Mouse (Mus musculus): Measurements from ENCODE around the gene Gm6993. TPM values are rescaled to one million over a fixed set of nuclear protein-coding genes. Genes with fewer than 3 reads are reported as not detected.

Gene Gm6993
- total RNA-seq, 2 experiments from 2014 or later: not detected

DNA sequence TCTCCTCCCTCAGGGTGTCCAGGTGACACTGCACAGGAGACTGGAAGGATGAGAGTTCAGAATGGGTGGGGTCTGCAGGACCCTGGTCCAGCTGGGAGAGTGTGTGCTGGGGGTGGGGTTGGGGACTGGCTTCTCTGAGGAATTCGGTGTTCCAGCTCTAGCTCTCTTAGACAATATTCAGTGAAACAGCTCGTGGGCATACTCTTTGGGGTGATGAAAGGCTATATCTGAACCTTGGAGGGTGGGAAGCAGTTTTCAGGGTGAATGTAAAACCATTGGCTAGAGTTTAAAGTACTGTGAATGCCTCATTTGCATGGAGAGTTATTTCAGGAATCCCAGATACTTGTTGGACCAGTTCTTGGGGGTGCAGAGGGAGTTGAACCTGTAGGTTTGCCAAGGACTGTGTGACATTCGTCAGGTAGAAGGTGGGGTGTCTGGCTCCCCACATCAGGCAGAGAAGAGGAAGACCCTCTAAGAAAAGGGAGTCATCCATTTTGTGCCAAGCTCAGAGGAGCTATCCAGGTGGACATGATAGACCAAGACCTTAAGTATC lies 1.5 kb upstream of the Gm6993 start:
- no peak for DNase-seq
- intact Hi-C loops (cut with DNase I): no loop called here

DNA sequence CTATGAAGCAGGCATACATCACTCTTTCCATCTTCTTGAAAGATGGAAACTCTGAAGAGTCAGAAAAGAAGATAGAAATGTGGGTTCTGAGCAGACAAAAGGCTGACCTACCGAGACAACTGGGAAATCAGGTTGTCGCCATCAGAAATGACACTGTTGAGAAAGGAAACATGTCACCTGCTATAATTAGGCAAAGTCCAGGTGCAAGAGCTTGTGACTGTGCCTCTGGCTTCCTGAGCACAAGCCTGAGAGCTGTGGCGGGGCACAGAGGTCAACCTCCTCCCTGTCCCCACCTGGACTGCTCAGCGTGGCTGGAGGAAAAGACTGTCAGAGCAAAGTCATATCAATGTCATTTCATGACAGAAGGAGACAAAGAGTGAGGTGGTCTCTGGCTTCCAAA lies 772 bp upstream of the Gm6993 start:
- DNase-seq: no peak
- intact Hi-C loops (cut with DNase I): no loop called here

DNA sequence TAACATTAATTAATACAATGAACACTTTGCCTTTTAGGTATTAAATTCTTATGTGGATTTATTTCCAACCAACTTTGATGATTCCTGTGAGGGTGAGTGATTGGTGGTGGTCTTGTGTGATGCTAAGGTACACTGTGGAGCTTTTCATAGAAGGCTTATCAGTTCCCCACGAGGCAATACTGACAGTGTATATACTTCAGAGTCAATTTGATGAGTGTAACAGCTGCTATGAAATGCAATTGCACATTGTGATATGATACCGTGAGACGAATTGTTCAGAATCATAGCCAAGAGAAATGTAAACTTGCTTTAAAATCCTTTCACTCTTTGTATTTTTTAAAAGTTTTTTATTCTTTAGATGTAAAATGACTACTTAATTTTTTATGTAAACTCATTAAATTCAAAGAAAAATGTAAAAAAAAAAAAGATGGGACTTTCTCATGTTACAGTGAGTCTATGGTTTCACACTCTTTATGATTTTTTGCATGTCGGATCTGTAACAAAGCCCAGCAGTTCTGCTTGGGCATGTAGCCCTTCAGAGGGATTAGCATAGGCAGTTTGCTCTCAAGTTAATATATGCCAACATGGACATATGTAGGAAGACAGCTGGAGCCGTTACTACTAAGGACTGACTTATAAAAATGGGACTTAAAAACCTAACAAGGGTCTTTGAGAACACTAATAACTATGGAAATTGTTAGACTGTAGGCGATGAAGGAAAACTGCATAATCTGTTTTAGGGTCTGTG lies 1.2 kb downstream of the Gm6993 start:
- no peak for DNase-seq
- intact Hi-C loops (cut with DNase I): no loop called here

DNA sequence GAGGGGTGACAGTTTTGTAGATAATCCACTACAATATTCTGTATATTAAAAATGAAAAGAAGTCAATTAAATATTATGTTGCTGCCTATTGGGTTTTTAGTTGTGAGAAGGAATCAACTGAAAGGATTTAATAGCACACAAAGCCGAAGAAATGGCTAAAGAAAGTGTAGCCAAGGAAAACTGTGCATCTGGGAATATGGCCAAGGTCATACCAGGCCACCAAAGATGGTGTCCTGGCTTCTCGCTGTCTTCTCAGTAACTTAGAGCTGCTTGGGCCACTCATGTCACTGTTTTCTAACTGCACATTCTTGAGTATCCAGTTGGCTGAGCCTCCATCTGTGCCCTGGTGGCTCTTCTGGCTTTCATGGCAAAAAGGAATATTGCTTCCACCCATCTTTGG lies 3.4 kb downstream of the Gm6993 start:
- intact Hi-C loops (cut with DNase I): no loop called here
- no peak for DNase-seq

DNA sequence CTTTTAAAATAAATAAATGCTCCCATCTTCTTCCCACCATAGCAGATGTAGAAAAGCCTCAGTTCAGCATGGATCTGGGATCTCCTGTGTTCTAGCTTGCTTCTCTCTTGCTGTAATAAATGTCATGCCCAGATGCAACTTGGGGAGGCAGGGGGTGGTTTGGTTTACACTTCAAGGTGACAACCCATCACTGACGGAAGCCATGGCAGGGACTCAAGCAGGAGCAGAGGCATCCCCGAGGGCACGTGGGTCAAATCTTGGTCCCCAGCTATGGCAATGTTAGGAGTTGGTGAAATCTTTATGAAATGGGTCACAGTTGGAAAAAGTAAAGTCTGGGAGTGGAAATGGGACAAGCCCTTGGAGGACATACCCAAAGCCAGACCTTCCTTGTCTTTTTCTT lies 4.1 kb downstream of the Gm6993 start:
- no peak for DNase-seq
- intact Hi-C loops (cut with DNase I): no loop called here

DNA sequence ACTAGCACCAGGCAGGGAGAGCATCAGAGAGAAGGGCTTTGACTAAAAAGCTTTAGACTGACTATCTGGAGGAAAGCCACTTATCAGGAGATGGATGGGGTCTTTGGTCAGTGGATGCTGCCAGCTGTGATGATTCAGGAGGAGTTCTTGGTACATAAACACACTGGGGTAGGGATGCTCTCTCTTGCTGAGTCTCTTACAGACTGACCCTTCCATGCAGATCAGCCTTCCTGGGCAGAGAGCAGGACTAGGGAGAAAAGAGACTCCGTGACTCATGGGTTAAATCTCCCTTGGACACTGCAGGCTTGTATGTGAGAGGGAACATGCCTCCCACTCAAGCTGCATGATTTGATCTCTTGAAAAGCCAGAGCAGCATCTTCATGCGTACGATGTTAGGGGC lies 5.6 kb downstream of the Gm6993 start:
- no peak for DNase-seq
- intact Hi-C loops (cut with DNase I): no loop called here

DNA sequence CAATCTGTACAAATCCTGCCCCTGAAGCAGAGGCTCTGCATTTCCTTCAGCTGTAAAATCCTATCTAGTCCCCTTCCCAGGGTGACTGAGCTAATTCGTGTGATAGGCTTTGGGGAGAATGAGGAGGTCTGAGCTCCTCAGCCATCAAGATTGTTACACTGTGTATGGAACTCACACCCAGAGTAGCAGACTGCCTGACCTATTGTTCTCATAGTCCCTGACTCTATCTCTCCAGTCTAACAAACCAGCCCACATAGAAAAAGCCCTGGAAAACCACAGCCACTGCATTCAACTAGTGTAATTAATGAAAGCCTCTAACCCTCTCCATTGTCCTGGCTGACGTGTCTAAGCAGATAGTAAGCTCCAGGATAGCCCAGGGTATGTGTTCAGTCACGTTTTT lies 6.0 kb downstream of the Gm6993 start:
- intact Hi-C loops (cut with DNase I): no loop called here

DNA sequence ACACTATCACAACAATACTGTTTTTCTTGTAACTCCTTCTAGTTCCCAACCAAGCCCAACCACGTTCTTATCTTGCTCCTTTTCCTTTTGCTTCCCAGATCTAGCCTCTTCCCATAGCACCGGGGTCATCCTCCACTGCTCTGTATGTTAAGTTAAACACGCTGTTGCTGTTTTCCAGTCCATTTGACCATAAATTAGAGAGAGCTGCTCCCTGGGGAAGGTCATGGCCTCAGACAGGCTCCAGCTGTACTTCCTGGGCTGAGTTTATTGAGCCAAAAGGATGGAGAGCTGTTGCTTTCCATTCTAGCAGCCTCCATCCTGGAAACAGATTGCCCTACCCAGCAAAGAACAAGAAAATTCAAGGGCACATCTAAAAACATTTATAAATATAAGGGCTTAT lies 7.6 kb downstream of the Gm6993 start:
- intact Hi-C loops (cut with DNase I): no loop called here

More for the DNA sequence above, 6.0 kb downstream of the Gm6993 start:
- DNase-seq: no peak

DNA sequence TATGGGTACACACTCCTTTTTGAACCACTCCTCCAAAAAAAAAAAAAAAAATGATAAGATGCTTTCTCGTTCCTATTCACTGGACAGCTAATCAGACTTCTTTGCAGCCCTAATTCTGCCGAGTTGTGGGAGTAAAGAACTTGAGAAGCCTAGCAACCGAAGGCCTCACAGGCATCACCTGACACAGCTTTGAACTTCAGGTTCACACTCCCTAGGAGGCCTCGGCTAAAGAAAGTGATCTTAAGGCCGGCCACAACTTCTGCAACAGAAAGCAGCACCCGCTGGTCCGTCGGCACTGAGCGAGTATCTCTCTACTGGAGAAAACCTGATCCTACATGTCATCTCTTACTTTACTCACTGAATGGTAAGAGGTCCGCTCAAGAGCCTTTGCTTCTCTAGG lies 8.1 kb downstream of the Gm6993 start:
- intact Hi-C loops (cut with DNase I): no loop called here
- no peak for DNase-seq

More for the DNA sequence above, 7.6 kb downstream of the Gm6993 start:
- no peak for DNase-seq

DNA sequence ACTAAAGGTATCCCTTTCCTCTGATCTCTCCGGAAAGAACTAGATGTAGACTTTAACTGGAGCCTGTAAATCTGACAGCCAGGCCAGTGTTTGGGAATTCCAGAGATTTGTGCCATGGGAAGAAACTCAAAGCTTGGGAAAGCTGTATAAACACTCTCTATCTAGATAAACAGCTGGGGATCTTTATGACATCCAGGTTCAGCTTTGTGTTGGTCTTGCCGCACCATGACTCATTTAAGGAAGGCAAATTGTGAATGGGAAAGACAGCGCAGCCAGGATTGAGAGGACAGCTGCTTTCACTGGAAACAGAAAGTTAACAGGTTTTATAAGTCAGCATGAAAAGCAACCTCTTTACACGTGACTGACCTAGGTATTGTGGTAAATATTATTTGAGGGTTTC lies 11.7 kb downstream of the Gm6993 start:
- DNase-seq: no peak
- intact Hi-C loops (cut with DNase I): no loop called here

DNA sequence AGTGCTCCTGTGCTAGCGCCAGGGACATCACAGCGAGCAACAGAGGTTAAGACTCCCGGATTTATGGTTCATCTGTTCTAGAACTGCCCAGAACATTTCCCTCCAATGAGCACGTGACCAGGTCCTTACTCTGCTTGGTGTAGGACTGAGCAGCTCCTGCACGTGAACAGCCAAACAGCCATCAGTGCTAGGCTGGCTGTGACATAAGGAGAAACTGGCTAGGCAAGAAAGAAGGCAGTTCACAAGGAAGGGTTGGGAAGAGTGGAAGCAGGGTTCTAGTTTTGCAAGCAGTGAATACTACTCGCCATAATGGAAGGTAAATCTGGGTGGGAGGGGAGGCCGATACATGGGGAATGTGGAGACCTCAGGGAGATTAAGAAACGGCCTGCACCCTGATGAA lies 14.4 kb downstream of the Gm6993 start:
- intact Hi-C loops (cut with DNase I): no loop called here
- no peak for DNase-seq

DNA sequence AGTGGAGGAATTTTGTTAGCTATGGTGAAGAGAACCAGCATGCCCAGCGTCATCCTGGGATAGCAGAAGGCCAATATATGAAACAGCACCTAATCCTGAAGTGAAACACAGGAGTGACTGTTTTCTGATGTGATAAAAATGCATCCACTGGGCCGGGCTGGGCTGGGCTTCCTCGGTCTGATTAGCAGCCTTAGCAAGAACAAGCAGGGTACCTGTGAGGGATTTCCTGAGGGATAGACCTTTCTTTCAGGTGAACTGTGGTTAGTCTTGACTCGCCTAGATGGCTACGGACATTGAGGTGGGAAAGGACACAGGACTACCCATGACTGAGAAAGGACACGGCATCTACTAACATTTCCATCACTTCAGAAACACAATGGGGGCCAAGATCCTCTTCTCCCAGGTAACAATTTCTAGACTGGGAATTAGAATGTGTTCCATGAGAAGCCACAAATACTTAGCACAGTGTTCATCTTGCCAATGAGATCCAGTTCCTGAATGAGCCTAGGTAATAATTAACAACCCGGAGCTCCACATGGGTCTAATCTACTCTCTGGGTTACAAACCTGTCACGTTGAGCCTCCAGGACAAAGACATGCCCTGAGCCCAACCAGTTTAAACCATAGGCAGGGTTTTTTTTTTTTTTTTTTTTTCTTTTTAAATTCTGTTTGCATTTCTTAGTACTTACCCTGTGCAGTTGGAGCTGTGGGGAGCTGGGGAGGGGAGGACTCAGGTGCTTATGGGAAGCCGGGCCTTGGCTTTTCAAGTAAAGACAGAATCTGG lies 15.7 kb downstream of the Gm6993 start:
- intact Hi-C loops (cut with DNase I): no loop called here

DNA sequence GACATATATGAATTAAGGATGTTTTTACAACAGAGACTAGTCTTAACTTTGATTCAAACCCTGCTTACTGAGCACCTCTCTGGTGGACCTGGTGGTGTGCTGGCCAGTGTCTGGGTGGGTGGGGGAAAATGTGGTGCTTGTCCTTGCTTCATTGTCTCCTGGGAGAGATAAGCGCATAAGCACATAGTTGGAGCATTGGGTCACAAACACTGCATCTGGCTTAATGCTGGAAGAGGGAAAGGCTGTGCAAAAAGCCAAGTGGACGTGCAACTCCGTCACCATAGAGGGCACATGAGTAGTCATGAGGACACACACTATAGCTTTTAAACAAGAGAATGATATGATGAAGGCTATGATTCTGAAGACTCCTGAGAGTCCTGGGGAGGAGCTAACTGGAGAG lies 21.3 kb downstream of the Gm6993 start:
- intact Hi-C loops (cut with DNase I): no loop called here
- no peak for DNase-seq

More for the DNA sequence above, 15.7 kb downstream of the Gm6993 start:
- no peak for DNase-seq

DNA sequence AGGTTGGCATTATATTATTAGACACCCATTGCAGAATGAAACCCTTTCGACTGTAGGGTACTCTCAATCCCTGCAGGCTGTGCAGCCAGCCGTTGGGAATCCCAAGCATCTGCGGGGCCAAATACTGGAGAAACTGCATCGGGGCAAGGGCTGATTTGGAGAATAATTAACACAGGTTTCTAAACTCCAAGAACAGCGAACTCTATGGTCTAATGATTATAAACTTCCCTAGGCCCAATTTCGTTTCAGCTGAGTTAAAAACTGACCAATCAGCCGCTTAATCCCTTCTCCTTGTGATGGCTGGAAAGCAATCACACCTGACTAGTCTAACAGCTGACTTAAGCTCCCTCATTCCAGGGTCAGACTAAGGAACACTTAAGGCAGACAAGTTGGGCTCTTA lies 23.4 kb downstream of the Gm6993 start:
- no peak for DNase-seq
- intact Hi-C loops (cut with DNase I): no loop called here

DNA sequence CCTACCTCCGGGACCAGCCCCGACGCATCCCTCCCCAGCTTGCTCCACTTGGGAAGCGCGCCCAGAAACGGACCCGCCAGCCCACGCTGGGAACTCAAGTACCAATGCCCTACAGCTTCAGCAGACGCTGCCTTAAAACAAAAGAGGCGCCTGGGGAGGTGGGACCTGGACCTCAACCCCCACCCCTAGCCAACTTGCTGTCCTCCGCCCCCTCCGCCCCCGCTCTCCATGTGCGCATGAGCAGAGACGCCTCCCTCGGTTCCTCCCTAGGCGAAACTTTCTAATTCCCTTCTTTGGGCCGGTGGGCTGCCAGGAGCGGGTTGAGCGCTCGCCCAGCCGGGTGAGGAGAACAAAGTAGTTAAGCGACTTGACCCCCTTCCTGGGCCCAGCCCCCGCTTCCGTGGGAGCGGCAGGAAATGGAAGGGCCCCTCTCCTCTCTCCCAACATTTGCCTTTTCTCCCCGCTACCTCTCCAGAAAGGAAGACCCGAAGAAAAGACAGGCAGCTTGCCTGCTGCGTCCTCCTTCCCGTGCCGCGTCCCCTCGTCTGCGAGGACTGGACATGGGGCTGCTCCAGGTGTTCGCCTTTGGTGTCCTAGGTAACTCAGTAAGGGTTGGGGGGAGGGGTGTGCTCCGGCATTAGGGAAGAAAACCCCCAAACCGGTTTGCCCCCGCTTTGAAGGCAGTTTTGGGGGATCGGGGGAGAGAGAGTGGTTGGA lies 24.6 kb downstream of the Gm6993 start, which contains the start of gene Lamb1:
Gene Lamb1 (plus strand): TSS at position 230 of the 717 bp plus-strand sequence.
- intact Hi-C loops (cut with DNase I): no loop called here
- DNase-seq: peak; percentile 60 to 66

DNA sequence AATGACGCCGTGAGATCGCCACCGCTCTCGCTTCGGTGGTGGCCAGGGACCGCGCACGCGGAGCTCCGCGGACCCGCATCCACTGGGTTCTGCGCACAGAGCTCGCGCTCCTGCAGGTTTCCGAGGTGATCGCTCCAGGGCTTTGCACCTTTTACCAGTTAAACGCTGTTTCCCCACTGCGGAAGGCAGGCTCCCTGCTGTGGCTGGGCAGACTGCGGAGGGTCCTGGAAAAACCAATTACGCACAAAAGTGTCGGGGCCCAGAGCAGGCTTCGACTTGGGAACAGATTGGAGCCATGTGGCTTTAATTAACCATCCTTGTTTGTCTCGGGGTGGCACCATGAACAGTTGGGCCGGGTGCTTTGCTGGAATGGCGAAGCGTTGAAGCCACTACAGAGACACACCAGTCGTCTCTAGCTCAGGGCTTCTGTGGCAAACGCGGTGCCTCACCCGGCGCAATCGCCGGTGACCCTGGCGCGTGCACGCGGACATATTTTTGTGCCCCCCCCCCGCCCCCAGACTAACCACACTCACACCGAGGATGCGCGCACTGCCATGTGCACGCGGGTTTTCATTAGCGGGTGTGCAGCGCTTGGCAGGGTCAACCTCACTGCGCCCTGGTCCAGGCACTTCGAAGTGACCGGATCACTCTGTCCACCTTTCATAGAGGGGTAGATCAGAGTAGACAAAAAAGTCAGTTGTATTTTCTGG lies 25.3 kb downstream of the Gm6993 start:
- DNase-seq: no peak
- intact Hi-C loops (cut with DNase I): no loop called here

DNA sequence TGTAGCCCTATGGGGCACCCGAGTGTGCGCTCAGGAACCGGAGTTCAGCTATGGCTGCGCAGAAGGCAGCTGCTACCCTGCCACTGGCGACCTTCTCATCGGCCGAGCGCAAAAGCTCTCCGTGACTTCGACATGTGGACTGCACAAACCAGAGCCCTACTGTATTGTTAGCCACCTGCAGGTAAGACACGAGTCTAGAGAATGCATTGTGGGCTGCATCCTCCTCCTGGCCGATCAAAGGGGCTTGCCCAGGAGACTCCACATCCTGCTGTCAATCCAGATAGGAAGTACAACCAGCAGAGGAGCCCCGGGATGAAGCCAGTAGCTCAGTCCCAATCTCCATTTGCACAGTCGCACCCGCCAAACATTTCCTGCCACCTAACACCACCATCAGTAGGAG lies 26.1 kb downstream of the Gm6993 start:
- DNase-seq: no peak
- intact Hi-C loops (cut with DNase I): no loop called here

DNA sequence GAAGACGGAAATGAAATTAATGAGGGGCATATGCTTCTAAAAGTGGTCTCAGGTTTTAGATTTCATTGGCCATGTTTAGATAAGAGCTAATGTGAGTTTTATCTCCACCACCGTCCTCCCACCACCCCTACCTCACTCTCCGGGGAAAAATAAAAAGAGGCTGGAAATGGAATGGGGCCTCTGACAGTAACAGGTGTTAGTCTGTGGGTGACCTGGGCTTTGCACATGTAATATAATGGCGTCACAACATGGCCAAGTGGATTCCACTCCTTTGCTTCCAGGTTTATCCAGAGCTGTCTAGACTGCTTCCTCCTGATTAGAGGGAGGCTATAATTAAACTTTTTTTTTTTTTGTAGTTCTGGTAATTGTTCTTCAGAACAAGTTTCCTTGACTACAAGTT lies 26.8 kb downstream of the Gm6993 start:
- intact Hi-C loops (cut with DNase I): no loop called here
- no peak for DNase-seq

DNA sequence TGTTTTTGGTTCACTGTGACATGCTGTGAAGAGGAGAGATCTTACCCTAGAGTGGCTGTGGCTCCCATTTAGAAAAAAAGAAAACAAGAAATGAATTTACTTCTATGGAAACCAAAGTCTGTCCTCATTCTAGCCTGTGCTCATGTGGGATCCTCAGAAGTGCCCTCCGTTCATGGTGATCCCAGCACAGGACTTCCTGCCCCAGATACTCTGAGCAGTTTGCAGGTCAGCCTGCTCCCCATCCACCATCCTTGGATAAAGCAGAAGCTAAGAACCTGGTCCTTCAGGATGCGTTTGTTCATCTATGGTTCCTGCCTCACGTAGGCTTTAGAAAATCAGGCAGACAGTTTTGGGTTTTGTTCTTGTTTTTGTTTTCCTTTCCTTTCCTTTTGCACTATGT lies 27.7 kb downstream of the Gm6993 start:
- intact Hi-C loops (cut with DNase I): no loop called here
- no peak for DNase-seq

DNA sequence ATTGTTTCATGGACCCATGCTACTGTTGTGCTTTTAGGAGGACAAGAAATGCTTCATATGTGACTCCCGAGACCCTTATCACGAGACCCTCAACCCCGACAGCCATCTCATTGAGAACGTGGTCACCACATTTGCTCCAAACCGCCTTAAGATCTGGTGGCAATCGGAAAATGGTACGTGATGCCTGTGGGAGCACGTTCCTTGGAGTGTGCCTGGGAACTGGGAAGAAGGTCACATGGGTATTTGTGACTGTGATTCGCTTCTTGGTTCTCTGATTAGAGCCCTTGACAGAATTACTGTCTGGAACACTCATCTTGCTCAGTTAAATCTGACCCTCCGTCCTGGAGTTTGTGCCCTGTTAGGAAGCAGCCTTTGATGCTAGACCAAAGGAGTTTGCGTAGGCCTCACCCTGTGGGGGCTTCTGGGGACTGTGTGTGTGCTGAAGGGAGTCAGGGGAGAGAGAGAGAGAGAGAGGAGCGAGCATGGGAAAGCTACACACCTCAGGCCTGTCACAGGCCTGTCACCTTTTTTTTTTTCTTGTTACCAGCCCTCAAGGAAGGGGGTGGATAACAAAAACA lies 28.5 kb downstream of the Gm6993 start:
- no peak for DNase-seq
- intact Hi-C loops (cut with DNase I): no loop called here
